In genomic region chr2:91182405-91183147, GRCm38 (mm10) we compare ENCODE assay signal across 8 mouse cellular contexts. TPM values are rescaled to one million over a fixed set of nuclear protein-coding genes. Genes with fewer than 3 reads are reported as not detected.
DNase-seq lines count a peak whose midpoint lies in the region; ATAC-seq and TF ChIP-seq lines count a peak whose summit lies in the region.

No protein-coding gene starts in this region.

- H3K27ac ChIP-seq in bone marrow, adult 2 months (ENCODE audit: control insufficient read depth, insufficient read depth, low read depth, low read length, poor library complexity) = peak overlapping the region; percentile 90
- H3K27ac ChIP-seq in lung, postnatal 0 days (ENCODE audit: low read length) = peak overlapping the region; percentile 85

- intact Hi-C loops in heart, postnatal 14 days (cut with DNase I) = no loop called here

- H3K4me1 ChIP-seq in bone marrow, adult 2 months (ENCODE audit: control insufficient read depth, insufficient read depth, low read length) = peaks cover 5% of the 10 kb centered on the region; the same call in 1 of the 2 replicates
- peaks cover 3% of the 10 kb centered on the region; the same call in 1 of the 2 replicates for H3K4me1 ChIP-seq in lung, postnatal 0 days (ENCODE audit: insufficient read depth, low read depth, low read length)

- peak overlapping the region; percentile 30 for H3K9ac ChIP-seq in lung, postnatal 0 days (replicated peaks; ENCODE audit: low read depth)

- peak overlapping the region; percentile 78 for H3K4me3 ChIP-seq in bone marrow, adult 2 months (replicated peaks; ENCODE audit: control insufficient read depth, low read depth, low read length)
- peak overlapping the region; percentile 86 for H3K4me3 ChIP-seq in lung, postnatal 0 days (ENCODE audit: low read depth, low read length)

- no peaks in the 10 kb centered on the region for H3K9me3 ChIP-seq in lung, postnatal 0 days (ENCODE audit: low read length)

- H3K27me3 ChIP-seq in lung, postnatal 0 days (replicated peaks; ENCODE audit: insufficient read depth, low read length) = no peaks in the 10 kb centered on the region

- under 1% methylated on average over 81 of the region's 81 CpGs for WGBS in bone marrow, adult 2 months
- WGBS in lung, postnatal 0 days = under 1% methylated on average over 53 of the region's 81 CpGs

- ATAC-seq in lung, postnatal 0 days = peak; percentile 90

- H3K36me3 ChIP-seq in lung, postnatal 0 days (ENCODE audit: insufficient read depth, low read length) = peaks cover 6% of the 10 kb centered on the region; the same call in 1 of the 2 replicates

- H3K4me2 ChIP-seq in lung, postnatal 0 days (replicated peaks; ENCODE audit: low read depth, low read length) = peak overlapping the region; percentile 98

- TF ChIP-seq POLR2A in bone marrow, adult 2 months (IDR thresholded peaks at IDR 0.05; ENCODE audit: borderline replicate concordance, control insufficient read depth, low read depth, low read length) = peak; percentile 42; the same call in 1 of the 2 replicates

- DNase-seq in CD8-positive naive resting alpha-beta T cell, adult 2 months (ENCODE audit: low read depth in 2 of 2, low spot score in 2 of 2) = peak; percentile 78 to 81
- peak; percentile 36 for DNase-seq in fat pad, adult 2 months (ENCODE audit: extremely low read depth, low read depth, low spot score)
- DNase-seq in heart, postnatal 14 days = peak; percentile 69 to 74
- peak; percentile 86 to 87 for DNase-seq in layer of hippocampus, postnatal 14 days (ENCODE audit: low spot score in 2 of 2)
- DNase-seq in lung, postnatal 0 days (ENCODE audit: low spot score) = peak; percentile 83
- peak; percentile 43 for DNase-seq in ovary, postnatal 10 days (ENCODE audit: low spot score)
- DNase-seq in thymus, postnatal 14 days = peak; percentile 97

- no peak for TF ChIP-seq EP300 in lung, postnatal 0 days (IDR thresholded peaks at IDR 0.05)

- TF ChIP-seq CTCF in bone marrow, adult 2 months (IDR thresholded peaks at IDR 0.05; ENCODE audit: control insufficient read depth, insufficient read depth, low read length) = no peak
- no peak for TF ChIP-seq CTCF in lung, postnatal 0 days (IDR thresholded peaks at IDR 0.05)

RNA-seq across cellular contexts. Expression of gene Madd, which starts 1.1 kb away (rescaled TPM):
- polyA plus RNA-seq in bone marrow, adult 2 months (2011; ENCODE audit: insufficient read depth, insufficient read length, low replicate concordance, missing spikeins) = 20.5 and 44.4 TPM in 2 replicates
- 1 to 10 TPM; 6.6 to 7.7 TPM for total RNA-seq in heart, postnatal 14 days (2021)
- total RNA-seq in layer of hippocampus, postnatal 14 days (2021) = 100 to 1,000 TPM; 197 to 207 TPM
- 7.6 and 10.5 TPM in 2 replicates for polyA plus RNA-seq in lung, postnatal 0 days (2015; fragmentation: Nextera tagmentation; extraction: Ambion mirVana)

RNA-seq across cellular contexts. Expression of gene Nr1h3, which starts 20.1 kb away (rescaled TPM):
- 11.0 and 14.0 TPM in 2 replicates for polyA plus RNA-seq in bone marrow, adult 2 months (2011; ENCODE audit: insufficient read depth, insufficient read length, low replicate concordance, missing spikeins)
- total RNA-seq in heart, postnatal 14 days (2021) = 10 to 100 TPM in 1 of 2 experiments, 1 to 10 TPM in 1; 8.6 to 11.8 TPM
- 1 to 10 TPM; 3.3 to 5.1 TPM for total RNA-seq in layer of hippocampus, postnatal 14 days (2021)
- polyA plus RNA-seq in lung, postnatal 0 days (2015; fragmentation: Nextera tagmentation; extraction: Ambion mirVana) = 31.0 and 34.4 TPM in 2 replicates

RNA-seq across cellular contexts. Expression of gene Acp2, which starts 20.1 kb away (rescaled TPM):
- polyA plus RNA-seq in bone marrow, adult 2 months (2011; ENCODE audit: insufficient read depth, insufficient read length, low replicate concordance, missing spikeins) = 5.8 and 11.9 TPM in 2 replicates
- 10 to 100 TPM; 18.1 to 19.7 TPM for total RNA-seq in heart, postnatal 14 days (2021)
- total RNA-seq in layer of hippocampus, postnatal 14 days (2021) = 10 to 100 TPM; 57.3 to 57.9 TPM
- polyA plus RNA-seq in lung, postnatal 0 days (2015; fragmentation: Nextera tagmentation; extraction: Ambion mirVana) = 21.7 and 22.1 TPM in 2 replicates

RNA-seq across cellular contexts. Expression of gene Ddb2, which starts 54.2 kb away (rescaled TPM):
- polyA plus RNA-seq in bone marrow, adult 2 months (2011; ENCODE audit: insufficient read depth, insufficient read length, low replicate concordance, missing spikeins) = 14.4 and 32.4 TPM in 2 replicates
- 1 to 10 TPM; 4.6 to 6.3 TPM for total RNA-seq in heart, postnatal 14 days (2021)
- total RNA-seq in layer of hippocampus, postnatal 14 days (2021) = 1 to 10 TPM; 7.3 to 9.1 TPM
- 13.6 and 14.1 TPM in 2 replicates for polyA plus RNA-seq in lung, postnatal 0 days (2015; fragmentation: Nextera tagmentation; extraction: Ambion mirVana)

Comparison
In these comparisons a context has a peak if more than half of its experiments do, and no peak if none do; other contexts are left out.
1. Peak in every context shown above with its lines: DNase-seq, ATAC-seq, H3K4me3 ChIP-seq and H3K27ac ChIP-seq.
2. DNase-seq: peak in every context shown above with its lines; median percentile 97 in thymus, postnatal 14 days; 86 in layer of hippocampus, postnatal 14 days; 83 in lung, postnatal 0 days; 80 in CD8-positive naive resting alpha-beta T cell, adult 2 months; 72 in heart, postnatal 14 days; 43 in ovary, postnatal 10 days; 36 in fat pad, adult 2 months.
3. RNA of gene Madd, which starts 1.1 kb away (total RNA-seq): 197 to 207 TPM in layer of hippocampus, postnatal 14 days; 6.6 to 7.7 TPM in heart, postnatal 14 days; every median in the first group is over 10 times any median in the second.